Mouse (Mus musculus) adrenal gland, postnatal 14 days (tissue): ENCODE measurements around the gene Klc1. TPM values are rescaled to one million over a fixed set of nuclear protein-coding genes. Genes with fewer than 3 reads are reported as not detected.
A peak's percentile ranks its signal among the peaks of the same experiment; 100 is the strongest.

Source experiments
- DNase-seq: peaks from one replicate; pipeline ENCODE4 v3.0.0; 2021; ENCODE audit warnings: mixed read lengths
- total RNA-seq: library from RNA; stranded (reverse); gene quantifications from 2 replicates; pipeline ENCODE4 v1.2.3, GENCODE M21; 2021

Klc1 gene
- total RNA-seq, 1 experiment from 2014 or later, result 99.9 TPM

DNA sequence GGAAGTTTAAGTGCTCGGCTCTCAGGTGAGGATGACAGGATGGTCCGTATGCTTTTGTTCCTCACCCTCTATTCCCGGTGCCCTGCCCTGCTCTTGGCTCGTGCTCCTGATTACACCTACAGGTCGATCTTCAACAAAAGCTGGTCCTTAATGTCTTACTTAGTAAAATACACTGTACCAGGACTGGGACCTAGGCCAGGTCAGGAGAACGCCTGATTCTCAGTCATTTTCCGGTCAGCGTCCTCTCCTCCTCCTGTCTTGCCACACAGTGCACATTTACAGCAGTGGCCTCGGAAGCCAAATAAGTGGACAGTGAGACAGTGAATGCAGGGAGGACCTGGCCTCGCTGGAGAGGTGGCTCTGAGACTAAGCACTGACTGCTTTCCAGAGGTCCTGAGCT, 12.0 kb downstream of the Klc1 start:
- no peak for DNase-seq

GRCm38 (mm10) chr12:111774156-111774555, 15.5 kb downstream of the Klc1 start:
- DNase-seq, result no peak

DNA sequence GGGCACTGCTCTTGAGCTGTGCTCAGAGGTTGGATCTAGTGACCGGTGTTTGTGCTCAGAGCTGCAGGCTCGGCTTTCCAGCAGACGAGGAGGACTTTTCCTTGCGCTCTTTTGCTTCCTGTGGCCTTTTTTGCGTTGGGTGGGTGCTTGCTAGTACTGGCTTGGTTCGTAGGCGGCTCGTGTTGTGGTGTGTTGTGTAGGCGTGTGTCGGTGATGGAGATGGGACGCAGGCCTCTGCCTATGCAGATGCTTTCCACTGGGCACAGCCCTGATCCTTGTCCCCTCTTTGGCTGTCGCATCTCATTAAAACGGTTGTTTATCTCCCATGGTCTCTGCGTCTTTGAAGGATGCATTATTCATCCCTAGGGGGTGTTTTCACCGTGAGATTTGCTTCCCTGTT, 16.2 kb downstream of the Klc1 start:
- DNase-seq, result no peak

DNA sequence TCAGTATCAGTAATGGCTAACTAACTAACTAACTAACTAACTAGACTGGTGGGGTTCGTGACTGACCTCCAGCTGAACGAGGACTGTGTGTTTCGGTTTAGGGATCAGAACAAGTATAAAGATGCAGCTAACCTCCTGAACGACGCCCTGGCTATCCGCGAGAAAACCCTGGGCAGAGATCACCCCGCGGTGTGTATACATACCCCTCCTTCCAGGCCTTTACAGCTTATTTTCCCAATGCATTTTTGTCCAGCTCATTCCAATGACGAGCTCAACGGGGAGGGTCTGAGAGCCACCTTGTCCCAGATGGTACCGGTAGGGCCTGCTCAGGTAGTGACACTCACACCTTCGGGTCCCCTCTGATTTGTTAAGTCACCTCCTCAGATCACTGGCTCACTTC, 19.3 kb downstream of the Klc1 start:
- no peak for DNase-seq

- no peak for DNase-seq
These were observed 20.9 kb downstream of the Klc1 start for GRCm38 (mm10) chr12:111779544-111779943.

DNA sequence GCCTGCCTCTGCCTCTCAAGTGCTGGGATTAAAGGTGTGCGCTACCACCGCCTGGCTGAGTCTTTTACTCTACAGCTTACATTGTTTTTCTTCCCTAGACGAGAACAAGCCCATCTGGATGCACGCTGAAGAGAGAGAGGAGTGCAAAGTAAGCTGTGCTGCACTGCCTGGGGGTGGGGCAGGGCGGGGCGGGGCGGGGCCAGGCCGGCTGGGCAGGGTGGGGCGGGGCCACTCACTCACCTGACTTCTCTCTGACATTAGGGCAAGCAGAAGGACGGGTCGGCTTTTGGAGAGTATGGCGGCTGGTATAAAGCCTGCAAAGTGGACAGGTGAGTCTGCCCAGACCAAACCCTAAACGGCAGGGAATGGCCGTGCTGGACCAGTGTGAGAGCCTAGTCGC, 26.5 kb downstream of the Klc1 start:
- DNase-seq, result no peak

- DNase-seq, result no peak
These were observed 28.4 kb downstream of the Klc1 start for GRCm38 (mm10) chr12:111787015-111787414.

DNA sequence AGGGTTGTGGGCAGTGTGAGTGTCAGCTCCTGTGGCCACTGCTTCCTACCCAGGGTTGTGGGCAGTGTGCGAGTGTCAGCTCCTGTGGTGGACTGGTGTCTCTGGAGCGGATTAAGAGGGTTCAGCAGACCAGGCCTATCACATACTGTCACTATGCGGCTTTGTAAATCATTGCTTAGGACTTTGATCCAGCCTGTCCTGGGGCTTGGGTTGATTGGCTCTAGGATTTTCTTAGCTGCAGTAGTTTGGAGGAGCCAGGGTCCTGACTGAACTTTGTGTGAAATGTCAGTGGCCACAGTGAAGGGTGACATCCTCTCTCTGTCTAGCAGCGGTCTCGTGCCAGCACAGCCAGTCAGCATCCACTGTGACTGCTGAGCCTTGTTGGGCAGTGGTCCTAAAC, 31.4 kb downstream of the Klc1 start:
- DNase-seq, result no peak

DNA sequence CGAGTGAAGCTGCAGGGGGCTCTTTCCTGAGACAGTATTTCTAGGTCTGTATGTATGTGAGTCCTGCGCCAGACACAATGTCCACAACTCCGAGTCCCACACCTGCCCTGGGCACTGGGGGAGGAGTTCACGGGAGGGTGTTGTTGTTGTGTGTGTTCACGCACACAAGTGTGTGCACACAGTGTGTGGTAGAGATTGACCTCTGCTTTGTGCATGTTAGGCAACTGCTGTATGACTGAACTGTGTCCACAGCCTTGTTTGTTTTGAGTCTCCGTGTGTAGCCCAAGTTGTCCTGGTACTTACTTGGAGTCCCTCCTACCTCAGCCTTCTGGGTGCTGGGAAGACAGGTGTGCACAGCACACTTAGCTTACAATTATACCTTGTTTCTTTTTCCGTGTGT, 32.0 kb downstream of the Klc1 start:
- no peak for DNase-seq

DNA sequence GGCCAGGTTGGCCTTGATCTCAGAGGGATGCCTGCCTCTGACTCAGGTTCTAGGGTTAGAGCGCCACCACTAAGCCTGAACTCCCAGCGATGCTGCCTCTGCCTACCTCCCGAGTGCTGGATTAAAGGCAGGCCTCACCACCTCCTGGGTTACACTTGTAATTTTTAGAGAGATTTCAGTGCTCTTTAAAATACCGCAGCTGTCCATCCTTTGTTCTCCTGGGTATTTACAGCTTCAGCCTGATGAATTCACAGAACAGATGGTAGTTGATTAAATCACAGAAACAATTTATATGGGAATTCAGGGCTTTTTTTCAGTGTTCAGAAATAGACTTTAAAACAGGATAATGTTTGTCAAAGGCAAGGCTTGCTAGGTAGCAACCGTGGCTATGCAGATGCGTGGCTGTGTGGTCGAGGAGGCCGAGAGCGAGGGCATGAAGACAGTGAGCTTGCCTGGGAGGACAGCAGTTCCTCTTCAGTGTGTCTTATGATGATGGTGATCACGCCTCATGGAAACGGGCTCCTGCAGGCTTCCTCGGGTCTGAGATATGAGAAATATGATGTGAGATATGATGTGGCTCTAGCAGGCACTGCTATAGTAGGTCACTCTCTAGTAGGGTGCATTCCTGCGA, 32.9 kb downstream of the Klc1 start:
- DNase-seq, result no peak

GRCm38 (mm10) chr12:111794102-111794501, 35.5 kb downstream of the Klc1 start:
- peak; percentile 87 for DNase-seq

- peak; percentile 7 for DNase-seq
These were observed 36.0 kb downstream of the Klc1 start for GRCm38 (mm10) chr12:111794526-111795179.

DNA sequence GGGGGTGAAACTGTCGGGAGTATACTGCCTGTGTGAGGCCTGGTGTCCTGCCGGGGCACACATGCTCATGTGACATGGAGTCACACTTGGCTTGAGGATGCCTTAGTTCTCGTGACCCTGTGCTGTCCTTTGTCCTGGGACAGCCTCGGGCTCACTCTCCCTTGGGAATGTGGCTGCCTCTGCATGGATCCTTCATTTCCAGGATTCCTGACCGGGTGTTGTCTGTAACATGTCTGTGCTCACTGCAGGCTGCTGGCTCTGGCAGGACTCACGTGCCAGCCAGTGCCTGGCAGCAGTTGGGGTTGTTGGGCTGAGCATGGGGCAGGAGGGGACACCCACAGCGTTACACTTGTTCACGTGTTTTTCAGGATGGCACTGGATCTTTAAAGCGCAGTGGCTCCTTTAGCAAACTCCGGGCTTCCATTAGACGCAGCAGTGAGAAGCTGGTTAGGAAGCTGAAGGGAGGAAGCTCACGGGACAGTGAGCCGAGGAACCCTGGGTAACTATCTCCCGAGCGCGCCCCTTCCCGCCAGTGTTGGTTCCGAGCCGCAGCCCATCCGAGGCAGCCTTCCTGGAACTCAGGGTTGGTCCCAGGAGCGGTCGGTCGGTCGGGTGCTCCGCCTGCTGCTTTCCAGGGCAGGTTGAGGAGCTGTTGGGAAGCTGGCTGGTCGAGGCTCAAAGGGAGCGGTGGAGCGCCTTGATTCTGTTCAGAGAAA, 36.7 kb downstream of the Klc1 start:
- peak; percentile 66 for DNase-seq

DNA sequence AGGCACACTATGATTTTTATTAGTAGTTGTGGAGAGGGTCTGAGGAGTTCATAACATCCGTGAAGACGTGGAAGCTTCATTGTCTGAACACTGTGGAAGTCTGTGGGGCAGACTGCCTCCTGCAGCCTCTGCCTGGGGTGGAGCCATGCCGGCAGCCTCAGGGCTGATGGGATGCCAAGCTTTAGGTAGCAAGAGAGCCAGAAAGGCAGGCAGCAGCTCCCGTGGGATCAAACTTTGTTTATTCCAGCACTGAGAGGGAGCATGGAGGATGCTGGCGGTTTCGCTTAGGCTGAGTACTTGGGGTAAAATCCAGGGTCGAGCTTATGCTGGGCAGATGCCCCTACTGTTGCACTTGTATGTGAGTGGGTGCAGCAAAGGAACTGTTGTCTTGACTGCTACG, 38.6 kb downstream of the Klc1 start:
- peak; percentile 35 for DNase-seq

GRCm38 (mm10) chr12:111798493-111798892, 39.8 kb downstream of the Klc1 start:
- DNase-seq, result no peak

GRCm38 (mm10) chr12:111800459-111801183, 42.0 kb downstream of the Klc1 start:
- peak; percentile 48 for DNase-seq

DNA sequence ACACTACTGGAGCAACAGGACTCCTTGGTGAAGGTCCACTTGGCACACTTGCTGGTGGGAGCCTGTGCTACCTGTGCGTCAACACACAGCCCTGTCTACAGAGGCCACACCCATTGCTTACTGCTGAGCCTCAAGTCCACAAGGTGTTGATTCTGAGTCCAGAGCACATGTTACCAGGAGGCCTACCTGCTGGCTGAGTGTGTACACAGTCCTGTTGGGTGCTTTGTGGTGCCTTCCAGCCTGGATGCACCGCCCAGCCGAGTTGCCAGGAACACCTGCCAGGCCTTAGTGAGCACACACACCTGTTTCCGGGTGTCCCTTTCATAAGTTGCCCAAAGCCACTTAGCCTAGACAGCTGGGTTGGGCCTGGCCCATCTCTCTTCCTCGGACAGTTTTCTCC, 44.9 kb downstream of the Klc1 start:
- DNase-seq, result no peak

GRCm38 (mm10) chr12:111808775-111809174, 50.1 kb downstream of the Klc1 start:
- DNase-seq, result no peak

DNA sequence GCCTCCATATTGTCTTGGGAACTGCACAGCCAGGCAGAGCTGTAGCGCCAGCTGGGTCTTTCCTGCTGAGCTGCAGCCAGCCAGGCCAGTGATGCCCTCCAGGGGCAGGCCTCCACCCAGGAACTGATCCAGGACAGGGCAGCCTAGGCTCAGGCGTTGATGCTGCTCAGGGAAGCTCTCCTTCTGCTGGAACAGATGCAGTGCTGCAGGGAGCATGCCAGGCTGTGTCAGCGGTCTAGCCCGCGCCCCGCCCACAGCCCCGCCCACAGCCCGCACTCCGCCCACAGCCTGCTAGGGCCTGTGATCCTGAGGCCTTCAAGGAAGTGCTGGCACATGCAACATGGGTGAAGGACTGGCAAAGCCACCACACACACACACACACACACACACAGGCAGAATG, 51.1 kb downstream of the Klc1 start:
- DNase-seq, result peak; percentile 92

- no peak for DNase-seq
These were observed 53.4 kb downstream of the Klc1 start for GRCm38 (mm10) chr12:111812075-111812474.

- peak; percentile 57 for DNase-seq
These were observed 54.0 kb downstream of the Klc1 start for GRCm38 (mm10) chr12:111812611-111813010.

- DNase-seq, result peak; percentile 86
These were observed 54.6 kb downstream of the Klc1 start for GRCm38 (mm10) chr12:111813111-111813765.
